Mouse (Mus musculus): ENCODE measurements around the gene Zp1. TPM values are rescaled to one million over a fixed set of nuclear protein-coding genes. Genes with fewer than 3 reads are reported as not detected.

Zp1 gene
- polyA plus RNA-seq (2014; fragmentation: Illumina TruSeq; extraction: RNeasy Lipid Tissue Mini Kit (QIAGEN cat#74804); ENCODE audit: low read depth, low replicate concordance), result not detected

GRCm38 (mm10) chr19:10920532-10920931 is at the start of gene Zp1:
TSS of gene Zp1 (minus strand) at chr19:10920632.

GRCm38 (mm10) chr19:10949112-10949511 is 28.7 kb upstream of the Zp1 start, which contains the start of gene Ccdc86:
TSS of gene Ccdc86 (minus strand) at chr19:10949266.

GRCm38 (mm10) chr19:10937110-10937563 is 16.7 kb upstream of the Zp1 start, which contains the start of gene Ptgdr2:
TSS of gene Ptgdr2 (plus strand) at chr19:10937160.

GRCm38 (mm10) chr19:10895016-10895528 is 25.4 kb downstream of the Zp1 start, which contains the start of gene Prpf19:
TSS of gene Prpf19 (plus strand) at chr19:10895231.

GRCm38 (mm10) chr19:10881426-10882154 is 38.8 kb downstream of the Zp1 start, which contains the start of gene Tmem109:
TSS of gene Tmem109 (minus strand) at chr19:10882001.

GRCm38 (mm10) chr19:10869886-10870527 is 50.4 kb downstream of the Zp1 start, which contains the start of gene Tmem132a:
TSS of gene Tmem132a (minus strand) at chr19:10869940.

Other genes starting within 250 kb of the Zp1 start
- not detected for gene Pga5, start 242.6 kb downstream of the Zp1 start, polyA plus RNA-seq (2014; fragmentation: Illumina TruSeq; extraction: RNeasy Lipid Tissue Mini Kit (QIAGEN cat#74804); ENCODE audit: low read depth, low replicate concordance)
- 4.3 TPM for gene Vps37c, start 231.9 kb downstream of the Zp1 start, polyA plus RNA-seq (2014; fragmentation: Illumina TruSeq; extraction: RNeasy Lipid Tissue Mini Kit (QIAGEN cat#74804); ENCODE audit: low read depth, low replicate concordance)
- 0.54 TPM for gene Cd5, start 181.6 kb downstream of the Zp1 start, polyA plus RNA-seq (2014; fragmentation: Illumina TruSeq; extraction: RNeasy Lipid Tissue Mini Kit (QIAGEN cat#74804); ENCODE audit: low read depth, low replicate concordance)
- not detected for gene Cd6, start 90.6 kb downstream of the Zp1 start, polyA plus RNA-seq (2014; fragmentation: Illumina TruSeq; extraction: RNeasy Lipid Tissue Mini Kit (QIAGEN cat#74804); ENCODE audit: low read depth, low replicate concordance)
- 0.85 TPM for gene Slc15a3, start 80.9 kb downstream of the Zp1 start, polyA plus RNA-seq (2014; fragmentation: Illumina TruSeq; extraction: RNeasy Lipid Tissue Mini Kit (QIAGEN cat#74804); ENCODE audit: low read depth, low replicate concordance)
- gene Tmem132a, start 50.7 kb downstream of the Zp1 start, polyA plus RNA-seq (2014; fragmentation: Illumina TruSeq; extraction: RNeasy Lipid Tissue Mini Kit (QIAGEN cat#74804); ENCODE audit: low read depth, low replicate concordance), result not detected
- 3.4 TPM for gene Tmem109, start 38.6 kb downstream of the Zp1 start, polyA plus RNA-seq (2014; fragmentation: Illumina TruSeq; extraction: RNeasy Lipid Tissue Mini Kit (QIAGEN cat#74804); ENCODE audit: low read depth, low replicate concordance)
- gene Prpf19, start 25.4 kb downstream of the Zp1 start, polyA plus RNA-seq (2014; fragmentation: Illumina TruSeq; extraction: RNeasy Lipid Tissue Mini Kit (QIAGEN cat#74804); ENCODE audit: low read depth, low replicate concordance), result 24.8 TPM
- not detected for gene Ptgdr2, start 16.5 kb upstream of the Zp1 start, polyA plus RNA-seq (2014; fragmentation: Illumina TruSeq; extraction: RNeasy Lipid Tissue Mini Kit (QIAGEN cat#74804); ENCODE audit: low read depth, low replicate concordance)
- gene Ccdc86, start 28.6 kb upstream of the Zp1 start, polyA plus RNA-seq (2014; fragmentation: Illumina TruSeq; extraction: RNeasy Lipid Tissue Mini Kit (QIAGEN cat#74804); ENCODE audit: low read depth, low replicate concordance), result 1.9 TPM
- gene Ms4a10, start 54.0 kb upstream of the Zp1 start, polyA plus RNA-seq (2014; fragmentation: Illumina TruSeq; extraction: RNeasy Lipid Tissue Mini Kit (QIAGEN cat#74804); ENCODE audit: low read depth, low replicate concordance), result not detected
- not detected for gene Ms4a15, start 72.6 kb upstream of the Zp1 start, polyA plus RNA-seq (2014; fragmentation: Illumina TruSeq; extraction: RNeasy Lipid Tissue Mini Kit (QIAGEN cat#74804); ENCODE audit: low read depth, low replicate concordance)
- gene Ms4a18, start 97.4 kb upstream of the Zp1 start, polyA plus RNA-seq (2014; fragmentation: Illumina TruSeq; extraction: RNeasy Lipid Tissue Mini Kit (QIAGEN cat#74804); ENCODE audit: low read depth, low replicate concordance), result 0.32 TPM
- 842 TPM for gene Ms4a8a, start 160.5 kb upstream of the Zp1 start, polyA plus RNA-seq (2014; fragmentation: Illumina TruSeq; extraction: RNeasy Lipid Tissue Mini Kit (QIAGEN cat#74804); ENCODE audit: low read depth, low replicate concordance)
- not detected for gene 1700017D01Rik, start 210.2 kb upstream of the Zp1 start, polyA plus RNA-seq (2014; fragmentation: Illumina TruSeq; extraction: RNeasy Lipid Tissue Mini Kit (QIAGEN cat#74804); ENCODE audit: low read depth, low replicate concordance)
- not detected for gene 1700025F22Rik, start 244.7 kb upstream of the Zp1 start, polyA plus RNA-seq (2014; fragmentation: Illumina TruSeq; extraction: RNeasy Lipid Tissue Mini Kit (QIAGEN cat#74804); ENCODE audit: low read depth, low replicate concordance)

Data from sigmoid colon, adult 10 weeks (tissue).